Mouse (Mus musculus): ENCODE measurements around the gene Il6st.

DNA sequence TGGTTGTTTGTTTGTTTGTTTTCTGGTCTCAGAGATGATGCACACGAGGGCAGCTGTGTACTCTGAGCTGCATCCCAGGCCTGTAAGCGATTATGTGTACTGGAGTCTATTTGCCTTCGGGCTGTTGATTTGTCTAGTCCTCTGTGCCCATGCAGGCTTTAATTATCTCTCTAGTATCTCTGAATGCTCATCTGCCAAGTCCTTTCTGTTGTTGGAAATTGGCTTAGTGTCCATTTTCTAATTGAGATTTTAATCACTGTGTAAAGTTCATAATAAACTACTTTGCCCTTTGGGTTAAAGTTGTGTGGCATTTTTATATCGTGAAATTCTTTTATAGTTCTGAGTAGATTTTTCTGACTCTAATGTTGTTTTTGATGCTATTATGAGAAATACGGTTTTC lies 5.6 kb downstream of the Il6st start:
- no peak for TF ChIP-seq CTCF (conservative IDR thresholded peaks at IDR 0.05; ENCODE audit: low read length)
- no peak for TF ChIP-seq NANOG (IDR thresholded peaks at IDR 0.05; ENCODE audit: borderline replicate concordance, low read length)
